In the genomic region with DNA sequence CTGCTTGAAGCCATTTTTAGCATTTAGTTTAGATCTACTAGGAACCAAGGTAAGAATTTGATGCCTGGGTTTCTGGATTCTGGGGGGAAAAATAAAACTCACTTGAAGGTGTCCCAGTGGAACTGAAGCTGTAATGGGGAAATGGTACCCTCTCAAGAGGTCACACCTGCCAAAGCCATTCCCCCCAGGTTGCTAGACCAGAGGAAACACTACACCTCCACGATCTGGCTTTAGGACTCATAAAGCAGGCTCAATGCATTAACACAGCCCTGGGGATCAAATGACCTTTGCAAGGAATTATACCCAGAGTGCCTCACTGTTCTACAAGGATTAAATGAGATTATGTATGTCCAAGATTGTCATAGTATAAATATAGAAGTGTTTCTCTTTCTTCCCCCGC, we compare ENCODE assay signal across 17 mouse cellular contexts.
"Had no signal": no experiment of that assay in that cellular context is flagged by ENCODE, and none has a peak within 500 bp of the region (broad histone marks: within the 10 kb centered on the region; RNA-seq: fewer than 3 reads in every experiment).

No protein-coding gene starts in this region.

- H3K4me3 ChIP-seq: lung, embryonic 15.5 days; megakaryocyte, embryonic 14.5 days; midbrain, embryonic 13.5 days; midbrain, embryonic 15.5 days; neural tube, embryonic 12.5 days; stomach, embryonic 15.5 days had no signal

- H3K27me3 ChIP-seq: lung, embryonic 15.5 days; megakaryocyte, embryonic 14.5 days; midbrain, embryonic 13.5 days; midbrain, embryonic 15.5 days; neural tube, embryonic 12.5 days; stomach, embryonic 15.5 days had no signal

- H3K9me3 ChIP-seq: lung, embryonic 15.5 days; megakaryocyte, embryonic 14.5 days; midbrain, embryonic 13.5 days; midbrain, embryonic 15.5 days; neural tube, embryonic 12.5 days; stomach, embryonic 15.5 days had no signal

- H3K9ac ChIP-seq: lung, embryonic 15.5 days; midbrain, embryonic 13.5 days; midbrain, embryonic 15.5 days; neural tube, embryonic 12.5 days; stomach, embryonic 15.5 days had no signal

- H3K4me1 ChIP-seq: lung, embryonic 15.5 days; megakaryocyte, embryonic 14.5 days; midbrain, embryonic 13.5 days; midbrain, embryonic 15.5 days; neural tube, embryonic 12.5 days; stomach, embryonic 15.5 days had no signal

- H3K4me2 ChIP-seq: lung, embryonic 15.5 days; midbrain, embryonic 11.5 days; midbrain, embryonic 13.5 days; midbrain, embryonic 15.5 days; neural tube, embryonic 12.5 days; stomach, embryonic 15.5 days had no signal

- H3K36me3 ChIP-seq: lung, embryonic 15.5 days; midbrain, embryonic 13.5 days; midbrain, embryonic 15.5 days; neural tube, embryonic 12.5 days; stomach, embryonic 15.5 days had no signal

- H3K27ac ChIP-seq: lung, embryonic 15.5 days; macrophage; midbrain, embryonic 13.5 days; midbrain, embryonic 15.5 days; neural tube, embryonic 12.5 days; stomach, embryonic 15.5 days; stomach, postnatal 0 days had no signal

- DNase-seq: lung, adult 2 months; lung, postnatal 14 days; lung, postnatal 36 days; right cerebral cortex, postnatal 14 days; thymus, adult 2 months; thymus, postnatal 25 days; thymus, postnatal 4 days had no signal

- ATAC-seq: lung, postnatal 0 days; midbrain, embryonic 13.5 days; midbrain, embryonic 15.5 days had no signal
